Mouse (Mus musculus): ENCODE data around the gene Gm8994.
"Not testable (repeated sequence)": the region's sequence is repeated elsewhere in the genome, so short reads cannot be mapped to it uniquely, and the experiment has no call there.

The Gm8994 gene

GRCm38 (mm10) chr6:136327239-136327638, at the start of gene Gm8994:
Gm8994 (plus strand) TSS chr6:136327539.
- DNase-seq (ENCODE audit: low read depth, low spot score) = not testable (repeated sequence)

GRCm38 (mm10) chr6:136277685-136278084, 49.7 kb upstream of the Gm8994 start:
- DNase-seq (ENCODE audit: low read depth, low spot score) = no peak

- no peak for DNase-seq (ENCODE audit: low read depth, low spot score)
Measured at GRCm38 (mm10) chr6:136284565-136284964, 42.8 kb upstream of the Gm8994 start.

- DNase-seq (ENCODE audit: low read depth, low spot score) = no peak
Measured at GRCm38 (mm10) chr6:136286180-136286579, 41.2 kb upstream of the Gm8994 start.

- DNase-seq (ENCODE audit: low read depth, low spot score) = no peak
Measured at GRCm38 (mm10) chr6:136286589-136286988, 40.8 kb upstream of the Gm8994 start.

GRCm38 (mm10) chr6:136291424-136291823, 35.9 kb upstream of the Gm8994 start:
- no peak for DNase-seq (ENCODE audit: low read depth, low spot score)

GRCm38 (mm10) chr6:136291951-136292714, 35.2 kb upstream of the Gm8994 start:
- no peak for DNase-seq (ENCODE audit: low read depth, low spot score)

GRCm38 (mm10) chr6:136293700-136294099, 33.6 kb upstream of the Gm8994 start:
- DNase-seq (ENCODE audit: low read depth, low spot score) = no peak

GRCm38 (mm10) chr6:136295821-136296220, 31.5 kb upstream of the Gm8994 start:
- no peak for DNase-seq (ENCODE audit: low read depth, low spot score)

GRCm38 (mm10) chr6:136296251-136296650, 31.1 kb upstream of the Gm8994 start:
- DNase-seq (ENCODE audit: low read depth, low spot score) = no peak

GRCm38 (mm10) chr6:136303514-136303913, 23.8 kb upstream of the Gm8994 start:
- no peak for DNase-seq (ENCODE audit: low read depth, low spot score)

- peak; percentile 64 for DNase-seq (ENCODE audit: low read depth, low spot score)
Measured at GRCm38 (mm10) chr6:136304369-136304988, 22.9 kb upstream of the Gm8994 start.

GRCm38 (mm10) chr6:136309487-136309886, 17.9 kb upstream of the Gm8994 start:
- DNase-seq (ENCODE audit: low read depth, low spot score) = no peak

GRCm38 (mm10) chr6:136328416-136328815, 1.1 kb downstream of the Gm8994 start:
- DNase-seq (ENCODE audit: low read depth, low spot score) = not testable (repeated sequence)

- no peak for DNase-seq (ENCODE audit: low read depth, low spot score)
Measured at GRCm38 (mm10) chr6:136340669-136341068, 13.3 kb downstream of the Gm8994 start.

- DNase-seq (ENCODE audit: low read depth, low spot score) = no peak
Measured at GRCm38 (mm10) chr6:136341093-136341492, 13.8 kb downstream of the Gm8994 start.

- DNase-seq (ENCODE audit: low read depth, low spot score) = no peak
Measured at GRCm38 (mm10) chr6:136343868-136344267, 16.5 kb downstream of the Gm8994 start.

GRCm38 (mm10) chr6:136345034-136345433, 17.7 kb downstream of the Gm8994 start:
- DNase-seq (ENCODE audit: low read depth, low spot score) = no peak

GRCm38 (mm10) chr6:136345641-136346040, 18.3 kb downstream of the Gm8994 start:
- no peak for DNase-seq (ENCODE audit: low read depth, low spot score)

- no peak for DNase-seq (ENCODE audit: low read depth, low spot score)
Measured at GRCm38 (mm10) chr6:136347053-136347452, 19.7 kb downstream of the Gm8994 start.

GRCm38 (mm10) chr6:136347631-136348030, 20.3 kb downstream of the Gm8994 start:
- no peak for DNase-seq (ENCODE audit: low read depth, low spot score)

GRCm38 (mm10) chr6:136353399-136354184, 26.3 kb downstream of the Gm8994 start:
- DNase-seq (ENCODE audit: low read depth, low spot score) = peak; percentile 78

Measured in brain, embryonic 18.5 days (tissue).